Mouse (Mus musculus) CH12.LX (cell line): Measurements from ENCODE around the gene Olfr1065.
"Not testable (repeated sequence)": the region's sequence is repeated elsewhere in the genome, so short reads cannot be mapped to it uniquely, and the experiment has no call there.

Experiments
- CTCF ChIP-seq, 2 experiments: IDR thresholded peaks in 1 of 2; conservative IDR thresholded peaks in 1 of 2; 2 replicates each; pipeline ENCODE4 v1.5.1; 2011 to 2012; ENCODE audit warnings: low read depth in 2 of 2, low read length in 2 of 2, improper control_type of control experiment in 1 of 2, inconsistent platforms in 1 of 2, mild to moderate bottlenecking in 1 of 2, moderate library complexity in 1 of 2
- GABPA ChIP-seq: IDR thresholded peaks from 2 replicates; pipeline ENCODE4 v1.6.1; 2012; ENCODE audit warnings: low read depth, low read length, improper control_type of control experiment, inconsistent platforms; ENCODE audit not compliant: insufficient replicate concordance
- MAFK ChIP-seq: IDR thresholded peaks from 2 replicates; pipeline ENCODE4 v1.6.1; 2011; ENCODE audit warnings: low read length, improper control_type of control experiment; ENCODE audit not compliant: insufficient replicate concordance
- RAD21 ChIP-seq: IDR thresholded peaks from 2 replicates; pipeline ENCODE4 v1.6.1; 2011; ENCODE audit warnings: low read depth, mild to moderate bottlenecking, low read length, improper control_type of control experiment, moderate library complexity
- RCOR1 ChIP-seq: conservative IDR thresholded peaks from 2 replicates; pipeline ENCODE4 v1.6.1; 2012; ENCODE audit warnings: low read depth, mild to moderate bottlenecking, inconsistent platforms, low read length, improper control_type of control experiment
- SMC3 ChIP-seq: IDR thresholded peaks from 2 replicates; pipeline ENCODE4 v1.6.1; 2011; ENCODE audit warnings: low read depth, low read length, improper control_type of control experiment
- USF1 ChIP-seq: IDR thresholded peaks from 2 replicates; pipeline ENCODE4 v1.6.1; 2014; ENCODE audit warnings: low read depth, mild to moderate bottlenecking, inconsistent platforms, low read length, improper control_type of control experiment

DNA sequence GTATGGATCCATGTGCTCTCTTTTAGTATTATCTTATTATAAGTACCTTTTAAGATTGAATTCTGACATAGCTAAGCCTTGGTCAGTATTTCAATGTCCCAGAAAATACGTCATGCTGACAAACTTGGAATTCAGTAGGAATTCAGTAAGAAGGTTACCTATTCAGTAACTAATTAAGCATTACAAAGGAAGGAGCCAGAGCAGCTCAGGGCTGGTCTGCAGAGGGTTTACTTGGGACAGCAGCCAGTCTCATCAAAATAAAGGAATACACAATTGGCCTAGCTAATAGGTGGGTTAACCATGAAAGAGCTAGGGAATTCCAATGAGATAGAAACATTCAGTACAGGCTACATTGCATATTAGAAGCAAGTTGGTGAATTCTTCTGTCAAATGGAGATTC lies 8.3 kb downstream of the Olfr1065 start:
- not testable (repeated sequence) for TF ChIP-seq SMC3; GABPA; MAFK; USF1; CTCF (conservative IDR thresholded peaks at IDR 0.05 in 1 of 2, IDR thresholded peaks at IDR 0.05 in 1 of 2; ENCODE audit: low read depth in 2 of 2, low read length in 2 of 2); RAD21; RCOR1
